Mouse (Mus musculus) kidney, adult 2 months (tissue): ENCODE results near the gene Mgat4a.

Experiments
- CTCF ChIP-seq: fragments of 200-500 bp; conservative IDR thresholded peaks from 2 replicates; pipeline ENCODE4 v1.5.1; 2011; ENCODE audit warnings: low read depth, mild to moderate bottlenecking, control low read depth, low read length, moderate library complexity, mixed read lengths; ENCODE audit not compliant: insufficient read depth, insufficient read length
- POLR2A ChIP-seq: fragments of 200-500 bp; IDR thresholded peaks from one replicate; pipeline ENCODE4 v1.6.1; 2011; ENCODE audit warnings: low read depth, low read length, control low read depth

GRCm38 (mm10) chr1:37442848-37443835 lies 97.7 kb downstream of the Mgat4a start:
- no peak for TF ChIP-seq CTCF
- no peak for TF ChIP-seq POLR2A
